Mouse (Mus musculus) cerebellum, adult 2 months (tissue): ENCODE results near the gene Gpr35.

Experiments used
- CTCF ChIP-seq: fragments of 200-500 bp; IDR thresholded peaks from 2 replicates; pipeline ENCODE4 v1.5.1; 2011; ENCODE audit warnings: low read depth, mild to moderate bottlenecking, control low read depth, low read length, moderate library complexity, borderline replicate concordance; ENCODE audit not compliant: insufficient read depth
- POLR2A ChIP-seq: fragments of 200-500 bp; IDR thresholded peaks from 2 replicates; pipeline ENCODE4 v1.6.1; 2011; ENCODE audit warnings: low read length, control low read depth, borderline replicate concordance; ENCODE audit not compliant: insufficient read depth

DNA sequence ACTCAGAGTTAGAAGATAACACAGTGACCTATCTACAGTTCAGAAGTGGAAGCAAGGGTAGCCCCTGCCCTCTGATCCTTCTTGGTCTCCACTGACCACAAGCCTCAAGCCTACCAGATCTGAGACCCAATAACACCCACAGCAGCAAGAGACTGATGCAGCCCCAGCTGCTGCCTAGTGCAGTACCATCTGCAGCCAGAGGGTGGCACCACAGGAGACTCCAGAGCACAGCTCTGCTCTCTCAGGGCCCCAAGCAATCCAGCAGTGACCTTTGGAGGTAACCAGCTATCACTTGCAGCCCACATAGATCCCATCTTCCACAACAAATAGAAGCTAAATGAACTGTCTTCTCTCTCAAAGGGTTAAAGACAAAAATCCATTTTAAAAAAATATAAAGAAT is 63.8 kb downstream of the Gpr35 start:
- TF ChIP-seq CTCF (peak; percentile 95), POLR2A (no peak)
